Mouse (Mus musculus): ENCODE measurements at regions not wholly inside any gene's neighbourhood (a gene's known extent, or its start where the extent isn't known, plus 50 kb on each side); places are given as distances from the start of the nearest gene placed in this dataset.

GRCm38 (mm10) chr11:63785965-63786364, 136.1 kb downstream of the Hs3st3b1 start:
- WGBS, result 70% methylated on average over 4 of the region's 4 CpGs
- Histone ChIP-seq H3K4me1 (replicated peaks; ENCODE audit: control insufficient read depth, insufficient read depth, low read length) (no peaks in the 10 kb centered on the region), H3K36me3 (ENCODE audit: control insufficient read depth, insufficient read depth, low read length) (no peaks in the 10 kb centered on the region), H3K9me3 (ENCODE audit: control insufficient read depth, low read length) (no peaks in the 10 kb centered on the region), H3K4me2 (ENCODE audit: low read depth, low read length) (no peak overlapping the region), H3K27ac (ENCODE audit: low read length) (no peak overlapping the region), H3K4me3 (ENCODE audit: low read length) (no peak overlapping the region), H3K27me3 (ENCODE audit: control insufficient read depth, insufficient read depth, low read depth, low read length) (no peaks in the 10 kb centered on the region), H3K9ac (ENCODE audit: low read length) (no peak overlapping the region)
- ATAC-seq (ENCODE audit: low read depth), result no peak

- H3K9me3 ChIP-seq (ENCODE audit: control insufficient read depth, low read length), result no peaks in the 10 kb centered on the region
- H3K4me3 ChIP-seq (ENCODE audit: low read length), result no peak overlapping the region
- H3K27ac ChIP-seq (ENCODE audit: low read length), result no peak overlapping the region
- H3K27me3 ChIP-seq (ENCODE audit: control insufficient read depth, insufficient read depth, low read depth, low read length), result no peaks in the 10 kb centered on the region; the same call in 1 of the 2 replicates
- ATAC-seq (ENCODE audit: low read depth), result no peak
- H3K9ac ChIP-seq (ENCODE audit: low read length), result no peak overlapping the region
- WGBS, result 63% methylated on average over 8 of the region's 8 CpGs
- H3K4me1 ChIP-seq (replicated peaks; ENCODE audit: control insufficient read depth, insufficient read depth, low read length), result no peaks in the 10 kb centered on the region
- no peaks in the 10 kb centered on the region for H3K36me3 ChIP-seq (ENCODE audit: control insufficient read depth, insufficient read depth, low read length)
- H3K4me2 ChIP-seq (ENCODE audit: low read depth, low read length), result no peak overlapping the region
Observed at GRCm38 (mm10) chr11:63789473-63790120, 132.5 kb downstream of the Hs3st3b1 start.

DNA sequence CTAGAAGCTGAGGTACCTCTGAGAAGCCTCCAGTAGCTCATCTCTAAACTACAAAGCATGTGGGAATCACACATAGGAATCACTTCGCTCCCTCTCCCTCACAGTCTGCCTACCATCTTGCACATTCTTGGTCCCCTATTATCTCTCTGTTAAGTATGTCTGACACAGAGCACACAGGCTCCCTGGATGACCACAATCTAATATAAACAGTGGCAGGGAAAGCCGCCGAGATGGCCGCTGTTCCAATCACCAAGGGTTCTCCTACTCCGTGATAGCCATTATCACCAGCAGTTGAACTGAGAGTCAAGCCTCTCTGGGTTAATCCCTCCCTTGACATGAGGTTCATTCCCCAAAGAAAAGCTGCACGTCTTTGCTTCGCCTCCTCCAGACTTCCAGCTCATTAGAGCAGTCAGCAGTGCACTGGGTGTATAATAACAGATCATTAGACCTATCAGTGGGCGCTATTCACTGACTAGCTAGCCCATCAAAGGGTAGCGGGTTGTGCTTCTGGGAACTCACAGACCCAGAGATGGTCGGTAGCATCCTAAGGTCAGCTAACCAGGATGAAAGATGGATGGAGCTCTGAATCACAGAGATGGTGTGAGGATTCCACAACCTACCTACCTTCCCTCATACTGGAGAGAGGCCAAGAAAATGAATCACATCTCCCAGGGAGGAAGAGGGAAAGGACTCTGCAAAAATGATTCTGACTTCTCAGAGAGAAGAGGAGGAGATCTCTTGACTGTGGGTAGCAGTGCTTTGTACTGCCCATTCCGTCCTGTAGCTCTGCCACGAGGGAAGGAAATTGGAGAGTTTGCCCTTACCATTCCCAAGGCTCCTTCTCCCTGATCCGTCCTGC, 130.9 kb downstream of the Hs3st3b1 start:
- Histone ChIP-seq H3K27ac (ENCODE audit: low read length) (no peak overlapping the region), H3K4me2 (ENCODE audit: low read depth, low read length) (no peak overlapping the region)

GRCm38 (mm10) chr11:63793732-63794503, 128.2 kb downstream of the Hs3st3b1 start:
- Histone ChIP-seq H3K36me3 (ENCODE audit: control insufficient read depth, insufficient read depth, low read length) (no peaks in the 10 kb centered on the region), H3K4me3 (ENCODE audit: low read length) (no peak overlapping the region), H3K9ac (ENCODE audit: low read length) (no peak overlapping the region), H3K9me3 (ENCODE audit: control insufficient read depth, low read length) (no peaks in the 10 kb centered on the region), H3K4me1 (replicated peaks; ENCODE audit: control insufficient read depth, insufficient read depth, low read length) (no peaks in the 10 kb centered on the region), H3K27me3 (ENCODE audit: control insufficient read depth, insufficient read depth, low read depth, low read length) (no peaks in the 10 kb centered on the region; the same call in 1 of the 2 replicates), H3K27ac (ENCODE audit: low read length) (no peak overlapping the region), H3K4me2 (ENCODE audit: low read depth, low read length) (no peak overlapping the region)
- ATAC-seq (ENCODE audit: low read depth), result no peak
- 80% methylated on average over 8 of the region's 8 CpGs for WGBS

More for the DNA sequence above, 130.9 kb downstream of the Hs3st3b1 start:
- H3K9ac ChIP-seq (ENCODE audit: low read length), result no peak overlapping the region
- H3K4me1 ChIP-seq (replicated peaks; ENCODE audit: control insufficient read depth, insufficient read depth, low read length), result no peaks in the 10 kb centered on the region
- no peak overlapping the region for H3K4me3 ChIP-seq (ENCODE audit: low read length)
- H3K9me3 ChIP-seq (ENCODE audit: control insufficient read depth, low read length), result no peaks in the 10 kb centered on the region
- no peaks in the 10 kb centered on the region; the same call in 1 of the 2 replicates for H3K27me3 ChIP-seq (ENCODE audit: control insufficient read depth, insufficient read depth, low read depth, low read length)
- 40% methylated on average over 13 of the region's 13 CpGs for WGBS
- ATAC-seq (ENCODE audit: low read depth), result no peak
- H3K36me3 ChIP-seq (ENCODE audit: control insufficient read depth, insufficient read depth, low read length), result no peaks in the 10 kb centered on the region

- no peak overlapping the region for H3K27ac ChIP-seq (ENCODE audit: low read length)
- no peak overlapping the region for H3K9ac ChIP-seq (ENCODE audit: low read length)
- H3K4me3 ChIP-seq (ENCODE audit: low read length), result no peak overlapping the region
- no peak overlapping the region for H3K4me2 ChIP-seq (ENCODE audit: low read depth, low read length)
- H3K36me3 ChIP-seq (ENCODE audit: control insufficient read depth, insufficient read depth, low read length), result no peaks in the 10 kb centered on the region
- H3K27me3 ChIP-seq (ENCODE audit: control insufficient read depth, insufficient read depth, low read depth, low read length), result no peaks in the 10 kb centered on the region
- no peaks in the 10 kb centered on the region for H3K9me3 ChIP-seq (ENCODE audit: control insufficient read depth, low read length)
- ATAC-seq (ENCODE audit: low read depth), result no peak
- WGBS, result 72% methylated on average over 5 of the region's 5 CpGs
- no peaks in the 10 kb centered on the region for H3K4me1 ChIP-seq (replicated peaks; ENCODE audit: control insufficient read depth, insufficient read depth, low read length)
Observed at GRCm38 (mm10) chr11:63812146-63812545, 109.9 kb downstream of the Hs3st3b1 start.

DNA sequence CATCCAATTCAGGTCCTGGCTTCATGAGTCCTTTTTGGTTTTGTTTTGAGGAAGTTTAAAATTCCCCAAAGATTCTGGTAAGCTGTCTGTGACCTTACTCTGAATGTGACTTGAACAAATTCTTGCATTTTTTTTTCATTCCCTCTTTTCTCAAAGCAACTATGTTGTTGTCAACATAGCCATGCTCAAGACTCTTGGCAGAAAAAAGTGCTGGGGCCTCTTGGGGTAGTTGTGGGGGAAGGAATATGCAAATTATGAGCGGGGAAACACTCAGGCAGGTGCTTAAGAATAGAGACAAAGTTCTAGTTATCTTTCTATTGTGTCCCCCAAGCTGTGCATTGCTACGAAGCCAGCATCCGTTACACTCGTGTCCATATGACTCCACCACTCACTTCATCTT, 99.2 kb downstream of the Hs3st3b1 start:
- Histone ChIP-seq H3K36me3 (ENCODE audit: control insufficient read depth, insufficient read depth, low read length) (no peaks in the 10 kb centered on the region), H3K27ac (ENCODE audit: low read length) (no peak overlapping the region), H3K9ac (ENCODE audit: low read length) (no peak overlapping the region), H3K27me3 (ENCODE audit: control insufficient read depth, insufficient read depth, low read depth, low read length) (no peaks in the 10 kb centered on the region), H3K4me2 (ENCODE audit: low read depth, low read length) (no peak overlapping the region), H3K9me3 (ENCODE audit: control insufficient read depth, low read length) (no peaks in the 10 kb centered on the region), H3K4me3 (ENCODE audit: low read length) (no peak overlapping the region), H3K4me1 (replicated peaks; ENCODE audit: control insufficient read depth, insufficient read depth, low read length) (no peaks in the 10 kb centered on the region)
- no peak for ATAC-seq (ENCODE audit: low read depth)
- 71% methylated on average over 4 of the region's 4 CpGs for WGBS

GRCm38 (mm10) chr11:63827271-63827762, 94.8 kb downstream of the Hs3st3b1 start:
- ATAC-seq (ENCODE audit: low read depth), result no peak
- no peak overlapping the region for H3K4me2 ChIP-seq (ENCODE audit: low read depth, low read length)
- no peak overlapping the region for H3K4me3 ChIP-seq (ENCODE audit: low read length)
- no peak overlapping the region for H3K27ac ChIP-seq (ENCODE audit: low read length)
- H3K4me1 ChIP-seq (replicated peaks; ENCODE audit: control insufficient read depth, insufficient read depth, low read length), result no peaks in the 10 kb centered on the region
- 81% methylated on average over 6 of the region's 6 CpGs for WGBS
- no peaks in the 10 kb centered on the region for H3K27me3 ChIP-seq (ENCODE audit: control insufficient read depth, insufficient read depth, low read depth, low read length)
- no peaks in the 10 kb centered on the region for H3K9me3 ChIP-seq (ENCODE audit: control insufficient read depth, low read length)
- H3K9ac ChIP-seq (ENCODE audit: low read length), result no peak overlapping the region
- H3K36me3 ChIP-seq (ENCODE audit: control insufficient read depth, insufficient read depth, low read length), result no peaks in the 10 kb centered on the region

DNA sequence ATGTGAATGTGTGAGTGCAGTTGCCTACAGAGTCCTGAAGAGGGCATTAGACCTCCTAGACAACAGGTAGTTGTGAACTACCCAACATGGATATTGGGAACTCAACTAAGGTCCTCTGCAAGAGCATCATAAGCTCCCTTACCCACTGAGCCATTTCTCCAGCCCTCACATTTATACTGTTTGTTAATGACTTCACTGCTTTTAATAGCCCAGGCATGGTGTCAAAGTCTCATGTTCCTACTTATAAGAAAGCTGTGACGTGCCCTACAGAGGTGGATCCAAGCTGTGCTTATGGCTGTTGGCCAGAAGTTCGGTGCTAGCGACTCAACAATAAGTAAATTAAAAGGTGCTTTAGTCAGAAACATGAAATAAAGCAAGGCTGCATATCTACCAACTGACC, 88.6 kb downstream of the Hs3st3b1 start:
- peaks cover 3% of the 10 kb centered on the region; the same call in 1 of the 2 replicates for H3K4me1 ChIP-seq (replicated peaks; ENCODE audit: control insufficient read depth, insufficient read depth, low read length)

DNA sequence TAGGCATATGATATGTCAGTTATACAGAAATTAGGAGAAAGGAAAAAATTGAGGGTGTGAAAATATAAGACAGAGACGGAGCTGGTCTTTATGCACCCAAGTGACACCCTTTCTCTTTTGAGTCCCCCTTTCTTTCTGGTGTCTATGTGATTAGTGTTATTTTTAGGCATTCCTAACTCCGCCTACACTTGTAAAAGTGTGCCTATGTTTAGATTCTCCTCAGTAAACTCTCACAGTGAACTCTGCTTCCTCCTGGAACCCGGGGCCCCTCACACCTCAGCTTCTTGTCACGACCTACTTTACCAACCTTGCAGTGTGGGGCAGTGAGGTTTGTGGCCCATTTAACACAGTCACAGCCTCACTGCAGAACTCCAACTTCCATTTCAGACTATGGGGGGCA, 88.0 kb downstream of the Hs3st3b1 start:
- no peak for ATAC-seq (ENCODE audit: low read depth)
- Histone ChIP-seq H3K4me1 (replicated peaks; ENCODE audit: control insufficient read depth, insufficient read depth, low read length) (peaks cover 3% of the 10 kb centered on the region; the same call in 1 of the 2 replicates), H3K4me3 (ENCODE audit: low read length) (no peak overlapping the region)

More for the DNA sequence above, 88.6 kb downstream of the Hs3st3b1 start:
- H3K36me3 ChIP-seq (ENCODE audit: control insufficient read depth, insufficient read depth, low read length), result no peaks in the 10 kb centered on the region
- H3K9ac ChIP-seq (ENCODE audit: low read length), result no peak overlapping the region
- no peak overlapping the region for H3K4me3 ChIP-seq (ENCODE audit: low read length)
- H3K4me2 ChIP-seq (ENCODE audit: low read depth, low read length), result no peak overlapping the region
- H3K9me3 ChIP-seq (ENCODE audit: control insufficient read depth, low read length), result no peaks in the 10 kb centered on the region; the same call in 1 of the 2 replicates
- H3K27ac ChIP-seq (ENCODE audit: low read length), result no peak overlapping the region
- H3K27me3 ChIP-seq (ENCODE audit: control insufficient read depth, insufficient read depth, low read depth, low read length), result 0 out of 2 replicates have a peak, but pooled peaks cover 2% of the 10 kb centered on the region
- ATAC-seq (ENCODE audit: low read depth), result no peak
- 83% methylated on average over 3 of the region's 3 CpGs for WGBS

More for the DNA sequence above, 88.0 kb downstream of the Hs3st3b1 start:
- no peak overlapping the region for H3K4me2 ChIP-seq (ENCODE audit: low read depth, low read length)
- no peak overlapping the region for H3K9ac ChIP-seq (ENCODE audit: low read length)
- H3K36me3 ChIP-seq (ENCODE audit: control insufficient read depth, insufficient read depth, low read length), result no peaks in the 10 kb centered on the region
- no peaks in the 10 kb centered on the region; the same call in 1 of the 2 replicates for H3K9me3 ChIP-seq (ENCODE audit: control insufficient read depth, low read length)
- 36% methylated on average over 4 of the region's 4 CpGs for WGBS
- H3K27ac ChIP-seq (ENCODE audit: low read length), result no peak overlapping the region
- 0 out of 2 replicates have a peak, but pooled peaks cover 2% of the 10 kb centered on the region for H3K27me3 ChIP-seq (ENCODE audit: control insufficient read depth, insufficient read depth, low read depth, low read length)

All from lung, embryonic 16.5 days (tissue).